Mouse (Mus musculus): Measurements from ENCODE around the gene Coro7. TPM values are rescaled to one million over a fixed set of nuclear protein-coding genes. Genes with fewer than 3 reads are reported as not detected.

The Coro7 gene
- polyA plus RNA-seq, 1 experiment from 2014 or later, result 13.5 TPM

GRCm38 (mm10) chr16:4607818-4608531, 71.6 kb downstream of the Coro7 start:
- no peaks in the 10 kb centered on the region for H3K27me3 ChIP-seq (ENCODE audit: control insufficient read depth, insufficient read depth, low read depth, low read length)
- 45% methylated on average over 9 of the region's 9 CpGs for WGBS (ENCODE audit: insufficient replicate concordance)
- no peak overlapping the region for H3K9ac ChIP-seq (ENCODE audit: low read depth, low read length)
- no peak overlapping the region for H3K27ac ChIP-seq (ENCODE audit: low read length)
- H3K9me3 ChIP-seq (replicated peaks; ENCODE audit: control insufficient read depth, low read length), result no peaks in the 10 kb centered on the region
- H3K4me2 ChIP-seq (ENCODE audit: low read depth, low read length), result no peak overlapping the region
- peak; percentile 49 for ATAC-seq (ENCODE audit: low read depth)
- no peak overlapping the region for H3K4me3 ChIP-seq (ENCODE audit: low read depth, low read length)
- peaks cover 20% of the 10 kb centered on the region for H3K4me1 ChIP-seq (ENCODE audit: control insufficient read depth, low read depth, low read length)
- no peaks in the 10 kb centered on the region for H3K36me3 ChIP-seq (ENCODE audit: control insufficient read depth, insufficient read depth)

- Histone ChIP-seq H3K4me3 (ENCODE audit: low read depth, low read length) (no peak overlapping the region), H3K9ac (ENCODE audit: low read depth, low read length) (no peak overlapping the region), H3K4me1 (ENCODE audit: control insufficient read depth, low read depth, low read length) (peaks cover 28% of the 10 kb centered on the region), H3K36me3 (ENCODE audit: control insufficient read depth, insufficient read depth) (no peaks in the 10 kb centered on the region), H3K4me2 (ENCODE audit: low read depth, low read length) (no peak overlapping the region), H3K27me3 (ENCODE audit: control insufficient read depth, insufficient read depth, low read depth, low read length) (no peaks in the 10 kb centered on the region), H3K27ac (ENCODE audit: low read length) (no peak overlapping the region), H3K9me3 (replicated peaks; ENCODE audit: control insufficient read depth, low read length) (no peaks in the 10 kb centered on the region)
- WGBS (ENCODE audit: insufficient replicate concordance), result 23% methylated on average over 5 of the region's 5 CpGs
- ATAC-seq (ENCODE audit: low read depth), result no peak
Measured at GRCm38 (mm10) chr16:4606431-4607084, 73.0 kb downstream of the Coro7 start.

GRCm38 (mm10) chr16:4605514-4606131, 74.0 kb downstream of the Coro7 start:
- 0 out of 2 replicates have a peak, but pooled peaks have one; percentile 10 for ATAC-seq (ENCODE audit: low read depth)
- Histone ChIP-seq H3K4me1 (ENCODE audit: control insufficient read depth, low read depth, low read length) (peaks cover 30% of the 10 kb centered on the region), H3K4me2 (ENCODE audit: low read depth, low read length) (no peak overlapping the region), H3K27me3 (ENCODE audit: control insufficient read depth, insufficient read depth, low read depth, low read length) (no peaks in the 10 kb centered on the region), H3K27ac (ENCODE audit: low read length) (no peak overlapping the region), H3K9me3 (replicated peaks; ENCODE audit: control insufficient read depth, low read length) (no peaks in the 10 kb centered on the region), H3K9ac (ENCODE audit: low read depth, low read length) (no peak overlapping the region), H3K4me3 (ENCODE audit: low read depth, low read length) (no peak overlapping the region), H3K36me3 (ENCODE audit: control insufficient read depth, insufficient read depth) (no peaks in the 10 kb centered on the region)
- WGBS (ENCODE audit: insufficient replicate concordance), result 56% methylated on average over 13 of the region's 13 CpGs

- H3K9ac ChIP-seq (ENCODE audit: low read depth, low read length), result no peak overlapping the region
- no peak overlapping the region for H3K27ac ChIP-seq (ENCODE audit: low read length)
- H3K9me3 ChIP-seq (replicated peaks; ENCODE audit: control insufficient read depth, low read length), result no peaks in the 10 kb centered on the region
- peaks cover 30% of the 10 kb centered on the region for H3K4me1 ChIP-seq (ENCODE audit: control insufficient read depth, low read depth, low read length)
- H3K36me3 ChIP-seq (ENCODE audit: control insufficient read depth, insufficient read depth), result no peaks in the 10 kb centered on the region
- no peak for ATAC-seq (ENCODE audit: low read depth)
- no peak overlapping the region for H3K4me3 ChIP-seq (ENCODE audit: low read depth, low read length)
- 62% methylated on average over 11 of the region's 11 CpGs for WGBS (ENCODE audit: insufficient replicate concordance)
- no peaks in the 10 kb centered on the region for H3K27me3 ChIP-seq (ENCODE audit: control insufficient read depth, insufficient read depth, low read depth, low read length)
- H3K4me2 ChIP-seq (ENCODE audit: low read depth, low read length), result no peak overlapping the region
Measured at GRCm38 (mm10) chr16:4604293-4604837, 75.2 kb downstream of the Coro7 start.

- Histone ChIP-seq H3K27ac (ENCODE audit: low read length) (peak overlapping the region; percentile 29; the same call in 1 of the 2 replicates), H3K36me3 (ENCODE audit: control insufficient read depth, insufficient read depth) (no peaks in the 10 kb centered on the region), H3K4me2 (ENCODE audit: low read depth, low read length) (no peak overlapping the region), H3K4me3 (ENCODE audit: low read depth, low read length) (no peak overlapping the region), H3K9ac (ENCODE audit: low read depth, low read length) (no peak overlapping the region), H3K9me3 (replicated peaks; ENCODE audit: control insufficient read depth, low read length) (no peaks in the 10 kb centered on the region), H3K4me1 (ENCODE audit: control insufficient read depth, low read depth, low read length) (peaks cover 30% of the 10 kb centered on the region), H3K27me3 (ENCODE audit: control insufficient read depth, insufficient read depth, low read depth, low read length) (no peaks in the 10 kb centered on the region)
- ATAC-seq (ENCODE audit: low read depth), result no peak
- WGBS (ENCODE audit: insufficient replicate concordance), result 67% methylated on average over 1 of the region's 1 CpGs
Measured at GRCm38 (mm10) chr16:4603453-4603837, 76.1 kb downstream of the Coro7 start.

GRCm38 (mm10) chr16:4602766-4603452, 76.7 kb downstream of the Coro7 start:
- Histone ChIP-seq H3K9me3 (replicated peaks; ENCODE audit: control insufficient read depth, low read length) (no peaks in the 10 kb centered on the region), H3K4me1 (ENCODE audit: control insufficient read depth, low read depth, low read length) (peaks cover 30% of the 10 kb centered on the region), H3K4me3 (ENCODE audit: low read depth, low read length) (no peak overlapping the region), H3K27ac (ENCODE audit: low read length) (no peak overlapping the region), H3K27me3 (ENCODE audit: control insufficient read depth, insufficient read depth, low read depth, low read length) (no peaks in the 10 kb centered on the region), H3K9ac (ENCODE audit: low read depth, low read length) (no peak overlapping the region), H3K4me2 (ENCODE audit: low read depth, low read length) (no peak overlapping the region), H3K36me3 (ENCODE audit: control insufficient read depth, insufficient read depth) (no peaks in the 10 kb centered on the region)
- WGBS (ENCODE audit: insufficient replicate concordance), result 55% methylated on average over 7 of the region's 7 CpGs
- ATAC-seq (ENCODE audit: low read depth), result peak; percentile 27; the same call in 1 of the 2 replicates

- Histone ChIP-seq H3K4me1 (ENCODE audit: control insufficient read depth, low read depth, low read length) (peaks cover 28% of the 10 kb centered on the region), H3K9me3 (replicated peaks; ENCODE audit: control insufficient read depth, low read length) (no peaks in the 10 kb centered on the region), H3K27me3 (ENCODE audit: control insufficient read depth, insufficient read depth, low read depth, low read length) (no peaks in the 10 kb centered on the region), H3K4me3 (ENCODE audit: low read depth, low read length) (no peak overlapping the region), H3K9ac (ENCODE audit: low read depth, low read length) (no peak overlapping the region), H3K4me2 (ENCODE audit: low read depth, low read length) (no peak overlapping the region), H3K36me3 (ENCODE audit: control insufficient read depth, insufficient read depth) (no peaks in the 10 kb centered on the region), H3K27ac (ENCODE audit: low read length) (0 out of 2 replicates have a peak overlapping the region, but pooled peaks have one; percentile 18)
- WGBS (ENCODE audit: insufficient replicate concordance), result 39% methylated on average over 3 of the region's 3 CpGs
- peak; percentile 50 for ATAC-seq (ENCODE audit: low read depth)
Measured at GRCm38 (mm10) chr16:4602189-4602588, 77.4 kb downstream of the Coro7 start.

- Histone ChIP-seq H3K27me3 (ENCODE audit: control insufficient read depth, insufficient read depth, low read depth, low read length) (peaks cover 4% of the 10 kb centered on the region), H3K4me2 (ENCODE audit: low read depth, low read length) (no peak overlapping the region), H3K27ac (ENCODE audit: low read length) (no peak overlapping the region), H3K9ac (ENCODE audit: low read depth, low read length) (no peak overlapping the region), H3K9me3 (replicated peaks; ENCODE audit: control insufficient read depth, low read length) (no peaks in the 10 kb centered on the region), H3K4me1 (ENCODE audit: control insufficient read depth, low read depth, low read length) (peaks cover 16% of the 10 kb centered on the region), H3K4me3 (ENCODE audit: low read depth, low read length) (no peak overlapping the region), H3K36me3 (ENCODE audit: control insufficient read depth, insufficient read depth) (no peaks in the 10 kb centered on the region)
- ATAC-seq (ENCODE audit: low read depth), result no peak
- 60% methylated on average over 9 of the region's 9 CpGs for WGBS (ENCODE audit: insufficient replicate concordance)
Measured at GRCm38 (mm10) chr16:4600701-4601310, 78.8 kb downstream of the Coro7 start.

All from liver, embryonic 16.5 days (tissue).